Mouse (Mus musculus): ENCODE results near the gene Klf7. TPM values are rescaled to one million over a fixed set of nuclear protein-coding genes. Genes with fewer than 3 reads are reported as not detected.

Gene Klf7
- polyA plus RNA-seq, 1 experiment: 18.3 TPM

DNA sequence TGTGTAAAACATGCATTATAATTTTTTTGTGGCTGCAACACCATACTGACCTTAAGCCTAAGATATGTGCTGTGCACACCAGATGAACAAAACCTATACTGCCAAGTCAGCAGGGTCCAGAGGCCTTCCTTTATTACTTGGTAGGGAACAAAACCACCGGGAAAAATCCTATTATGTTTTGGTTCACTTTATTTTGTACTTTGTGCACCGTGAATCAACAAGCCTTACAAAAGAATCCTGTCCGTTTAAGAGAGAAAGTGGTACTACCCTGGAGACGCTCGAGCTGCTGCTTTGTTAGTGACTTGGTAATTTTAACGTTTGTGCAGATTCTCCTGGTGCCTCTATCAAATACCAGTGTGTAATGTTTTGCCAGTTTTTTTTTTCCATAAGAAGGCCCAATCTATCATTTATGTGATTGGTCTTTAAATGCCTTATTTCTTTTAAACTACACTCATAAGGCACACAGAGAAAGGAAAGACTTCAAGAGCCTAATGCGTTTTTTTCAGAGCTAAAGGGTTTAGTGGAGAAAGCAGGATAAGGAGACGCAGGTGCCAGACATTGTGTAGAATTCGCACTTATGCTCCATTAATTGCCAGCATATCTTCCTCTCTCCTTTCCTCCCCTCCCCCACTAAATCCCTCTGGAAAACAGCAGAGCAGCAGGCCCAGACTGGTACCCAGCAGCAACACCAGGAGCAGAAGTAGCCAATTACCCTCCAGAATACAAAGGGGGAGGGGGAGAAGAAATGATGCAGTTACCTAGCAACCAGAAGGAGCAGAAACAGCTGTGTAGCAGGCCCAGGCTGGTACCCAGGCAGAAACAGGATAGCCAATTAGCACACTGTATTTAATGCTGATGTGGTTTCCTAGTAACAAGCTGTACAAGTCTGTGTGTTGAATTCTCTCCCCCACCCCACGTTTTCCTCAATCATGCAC is 55.5 kb downstream of the Klf7 start:
- no peak overlapping the region for H3K27ac ChIP-seq (ENCODE audit: control insufficient read depth, insufficient read depth, low read depth, low read length, poor library complexity)
- WGBS: 79% methylated on average over 10 of the region's 10 CpGs
- no peak overlapping the region for H3K4me3 ChIP-seq (replicated peaks; ENCODE audit: control insufficient read depth, low read depth, low read length)
- no peak for TF ChIP-seq CTCF (IDR thresholded peaks at IDR 0.05; ENCODE audit: control insufficient read depth, insufficient read depth, low read length)
- no peak for TF ChIP-seq POLR2A (IDR thresholded peaks at IDR 0.05; ENCODE audit: borderline replicate concordance, control insufficient read depth, low read depth, low read length)
- H3K4me1 ChIP-seq (ENCODE audit: control insufficient read depth, insufficient read depth, low read length): no peaks in the 10 kb centered on the region; the same call in 1 of the 2 replicates

DNA sequence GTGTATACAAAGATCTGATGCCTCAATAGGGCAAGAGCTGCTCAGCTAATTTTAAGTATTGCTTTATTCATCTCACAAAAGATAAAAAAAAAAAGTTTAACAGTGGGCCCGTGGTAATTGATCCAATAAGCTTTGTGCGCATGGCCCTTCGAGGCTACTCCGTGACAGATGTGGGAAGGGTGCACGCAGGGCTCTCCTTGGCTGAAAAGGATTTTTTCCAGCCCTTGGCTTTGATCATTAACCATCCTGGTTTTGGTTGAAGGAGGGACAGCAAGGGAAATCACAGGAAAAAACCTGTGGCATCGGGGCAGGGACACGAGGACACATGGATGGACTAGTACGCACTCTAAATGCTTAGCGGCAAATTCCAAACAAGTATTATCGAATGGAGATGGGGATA is 60.6 kb downstream of the Klf7 start:
- Histone ChIP-seq H3K27ac (ENCODE audit: control insufficient read depth, insufficient read depth, low read depth, low read length, poor library complexity) (no peak overlapping the region), H3K4me1 (ENCODE audit: control insufficient read depth, insufficient read depth, low read length) (no peaks in the 10 kb centered on the region), H3K4me3 (replicated peaks; ENCODE audit: control insufficient read depth, low read depth, low read length) (no peak overlapping the region)
- TF ChIP-seq POLR2A (IDR thresholded peaks at IDR 0.05; ENCODE audit: borderline replicate concordance, control insufficient read depth, low read depth, low read length): no peak
- no peak for TF ChIP-seq CTCF (IDR thresholded peaks at IDR 0.05; ENCODE audit: control insufficient read depth, insufficient read depth, low read length)
- 92% methylated on average over 10 of the region's 10 CpGs for WGBS

DNA sequence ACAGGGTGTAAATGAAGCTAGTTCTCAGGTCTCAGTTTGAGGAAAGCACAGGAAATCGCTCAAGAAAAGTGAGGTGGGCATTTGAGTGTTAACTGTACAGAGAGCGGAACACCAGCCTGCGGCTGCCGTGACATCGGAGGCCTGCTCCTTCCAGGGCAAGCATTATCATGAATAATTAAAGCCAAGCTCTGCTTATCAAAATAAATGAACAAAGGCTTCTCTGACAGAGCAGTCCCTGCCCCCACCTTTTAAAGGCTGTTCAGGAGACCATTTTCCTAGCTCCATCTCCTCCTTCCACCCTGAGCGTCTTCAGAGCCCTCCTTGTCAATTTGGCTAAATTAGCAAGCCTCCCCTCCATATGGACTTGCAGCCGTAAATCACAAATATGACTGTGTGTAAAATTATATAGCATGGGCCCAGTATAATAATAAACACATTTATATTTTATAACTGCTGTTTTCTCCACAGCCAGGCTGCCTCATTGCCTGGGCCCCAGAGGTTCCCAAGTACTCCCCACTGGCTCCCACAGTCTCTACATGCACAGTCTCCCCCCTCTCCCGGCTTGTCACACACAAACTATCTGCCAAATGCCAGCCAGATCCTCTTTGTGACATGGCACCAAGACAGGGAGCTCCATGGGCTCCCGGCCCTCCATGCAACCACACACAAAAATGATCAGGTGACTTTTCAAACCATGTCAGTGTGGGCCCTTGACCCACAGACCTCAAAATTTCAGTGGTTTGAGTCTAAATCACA is 61.2 kb downstream of the Klf7 start:
- 75% methylated on average over 9 of the region's 9 CpGs for WGBS
- Histone ChIP-seq H3K4me3 (replicated peaks; ENCODE audit: control insufficient read depth, low read depth, low read length) (no peak overlapping the region), H3K4me1 (ENCODE audit: control insufficient read depth, insufficient read depth, low read length) (no peaks in the 10 kb centered on the region; the same call in 1 of the 2 replicates), H3K27ac (ENCODE audit: control insufficient read depth, insufficient read depth, low read depth, low read length, poor library complexity) (no peak overlapping the region)
- TF ChIP-seq POLR2A (IDR thresholded peaks at IDR 0.05; ENCODE audit: borderline replicate concordance, control insufficient read depth, low read depth, low read length): no peak
- TF ChIP-seq CTCF (IDR thresholded peaks at IDR 0.05; ENCODE audit: control insufficient read depth, insufficient read depth, low read length): no peak

DNA sequence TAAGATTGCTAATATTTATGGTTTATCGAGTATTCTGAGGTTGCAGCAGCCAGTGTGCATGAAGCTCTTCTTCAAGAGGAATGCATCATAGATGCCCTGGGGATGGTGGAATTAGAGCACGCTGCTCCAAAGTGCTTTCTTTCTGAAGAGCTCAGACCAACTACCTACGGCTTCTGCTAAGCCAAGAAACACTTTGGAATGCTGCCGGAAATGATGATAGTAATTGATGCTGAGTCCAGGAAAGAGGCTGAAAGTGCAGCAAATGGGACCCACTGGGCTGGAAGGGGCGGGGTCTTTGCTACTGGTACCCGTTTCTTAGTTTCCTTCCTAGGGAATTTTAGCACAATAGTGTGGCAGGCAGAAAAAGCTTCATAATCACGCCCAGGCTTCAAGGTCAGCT is 62.0 kb downstream of the Klf7 start:
- Histone ChIP-seq H3K4me3 (replicated peaks; ENCODE audit: control insufficient read depth, low read depth, low read length) (no peak overlapping the region), H3K27ac (ENCODE audit: control insufficient read depth, insufficient read depth, low read depth, low read length, poor library complexity) (no peak overlapping the region), H3K4me1 (ENCODE audit: control insufficient read depth, insufficient read depth, low read length) (no peaks in the 10 kb centered on the region; the same call in none of the 2 replicates)
- no peak for TF ChIP-seq CTCF (IDR thresholded peaks at IDR 0.05; ENCODE audit: control insufficient read depth, insufficient read depth, low read length)
- no peak for TF ChIP-seq POLR2A (IDR thresholded peaks at IDR 0.05; ENCODE audit: borderline replicate concordance, control insufficient read depth, low read depth, low read length)
- 88% methylated on average over 7 of the region's 7 CpGs for WGBS

DNA sequence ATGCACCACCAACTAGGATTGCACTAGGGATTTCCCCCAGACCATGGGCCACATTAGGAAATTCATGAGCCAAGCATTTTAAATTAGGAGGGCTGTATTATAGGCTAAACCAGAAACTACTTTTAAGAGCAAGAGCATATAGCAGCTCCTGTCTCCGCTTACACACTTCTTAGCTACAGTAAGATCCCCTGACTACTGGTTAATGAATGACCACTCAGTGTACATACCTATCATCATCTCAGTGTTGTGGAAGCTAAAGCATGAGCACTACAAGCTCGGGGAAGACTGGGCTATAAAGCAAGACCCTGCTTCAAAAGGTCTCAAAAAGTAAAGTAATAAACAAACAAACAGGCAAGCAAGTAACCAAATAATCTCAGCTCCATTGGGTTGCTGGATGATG is 65.5 kb downstream of the Klf7 start:
- 83% methylated on average over 2 of the region's 2 CpGs for WGBS
- Histone ChIP-seq H3K27ac (ENCODE audit: control insufficient read depth, insufficient read depth, low read depth, low read length, poor library complexity) (no peak overlapping the region), H3K4me1 (ENCODE audit: control insufficient read depth, insufficient read depth, low read length) (peaks cover under 1% of the 10 kb centered on the region), H3K4me3 (replicated peaks; ENCODE audit: control insufficient read depth, low read depth, low read length) (no peak overlapping the region)
- TF ChIP-seq POLR2A (IDR thresholded peaks at IDR 0.05; ENCODE audit: borderline replicate concordance, control insufficient read depth, low read depth, low read length): no peak
- TF ChIP-seq CTCF (IDR thresholded peaks at IDR 0.05; ENCODE audit: control insufficient read depth, insufficient read depth, low read length): no peak

DNA sequence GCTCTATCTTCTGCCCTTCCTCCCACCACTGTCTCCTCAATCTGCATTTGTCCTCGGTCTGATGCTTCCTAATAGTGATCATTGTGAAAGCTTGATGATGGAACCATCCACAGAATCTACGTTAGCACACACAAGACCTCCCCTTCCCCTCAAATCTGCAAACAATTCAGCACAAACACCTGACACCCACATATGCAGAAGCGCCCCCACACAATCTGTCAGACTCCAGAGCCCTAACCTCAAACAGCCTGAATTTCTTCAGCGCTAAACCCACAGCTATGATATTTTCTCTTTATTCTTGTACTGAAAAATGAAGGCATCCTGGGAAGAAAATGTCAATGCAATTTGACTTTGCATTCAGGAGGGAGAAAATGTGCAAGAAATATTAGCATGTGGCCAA is 66.1 kb downstream of the Klf7 start:
- no peak for TF ChIP-seq POLR2A (IDR thresholded peaks at IDR 0.05; ENCODE audit: borderline replicate concordance, control insufficient read depth, low read depth, low read length)
- no peak for TF ChIP-seq CTCF (IDR thresholded peaks at IDR 0.05; ENCODE audit: control insufficient read depth, insufficient read depth, low read length)
- no peak overlapping the region for H3K27ac ChIP-seq (ENCODE audit: control insufficient read depth, insufficient read depth, low read depth, low read length, poor library complexity)
- no peak overlapping the region for H3K4me3 ChIP-seq (replicated peaks; ENCODE audit: control insufficient read depth, low read depth, low read length)
- H3K4me1 ChIP-seq (ENCODE audit: control insufficient read depth, insufficient read depth, low read length): peaks cover 1% of the 10 kb centered on the region
- 71% methylated on average over 4 of the region's 4 CpGs for WGBS

DNA sequence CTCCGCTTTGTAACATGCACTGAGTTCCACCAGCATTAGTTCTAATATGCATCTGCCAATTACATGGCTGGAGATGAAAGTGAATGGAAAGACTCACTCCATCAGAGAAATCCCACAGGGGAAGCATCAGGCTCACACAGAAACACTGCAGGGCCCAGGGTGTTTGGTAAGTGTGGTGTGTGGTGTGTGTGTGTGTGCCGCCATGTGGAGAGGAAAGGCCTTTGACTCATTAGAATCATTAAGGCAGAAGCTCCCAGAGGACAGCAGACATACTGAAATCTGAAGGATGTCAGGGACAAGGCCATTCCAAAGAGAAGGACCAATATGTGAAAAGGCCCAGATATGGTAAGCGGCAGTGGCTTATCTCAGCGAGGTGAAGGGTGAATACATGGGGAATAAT is 66.9 kb downstream of the Klf7 start:
- H3K4me3 ChIP-seq (replicated peaks; ENCODE audit: control insufficient read depth, low read depth, low read length): no peak overlapping the region
- TF ChIP-seq POLR2A (IDR thresholded peaks at IDR 0.05; ENCODE audit: borderline replicate concordance, control insufficient read depth, low read depth, low read length): no peak
- TF ChIP-seq CTCF (IDR thresholded peaks at IDR 0.05; ENCODE audit: control insufficient read depth, insufficient read depth, low read length): no peak
- 87% methylated on average over 4 of the region's 4 CpGs for WGBS

DNA sequence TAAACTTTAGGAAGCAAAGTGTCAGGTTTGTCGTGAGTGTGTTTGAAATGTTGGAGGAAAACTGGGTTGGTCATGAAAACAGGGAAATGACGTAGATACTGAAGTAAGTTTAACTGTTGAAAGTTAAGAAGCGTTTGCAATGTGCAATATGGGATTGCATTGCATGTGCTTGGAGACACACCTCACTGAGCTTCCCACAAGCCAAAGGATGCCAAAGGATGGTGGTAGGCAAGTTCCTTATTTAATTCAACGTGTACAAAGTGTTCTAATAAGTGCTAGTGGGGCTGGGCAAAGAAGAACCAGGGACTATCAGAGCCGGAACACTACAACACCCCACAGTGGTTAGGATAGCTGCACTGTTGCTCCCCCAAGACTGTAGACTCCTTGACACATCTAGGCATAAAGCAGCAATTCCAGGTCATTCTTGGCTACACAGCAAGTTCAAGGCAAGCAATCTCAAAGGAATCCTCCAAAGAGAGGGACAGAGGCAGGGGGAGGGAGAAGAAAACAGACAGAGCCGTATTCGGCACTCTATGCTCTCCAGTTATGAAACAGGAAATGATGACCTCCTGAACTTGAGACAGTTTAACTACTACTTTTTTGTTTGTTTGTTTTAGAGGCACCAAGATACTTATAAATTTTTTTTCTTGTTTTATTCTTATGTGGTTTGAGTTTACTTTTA is 69.9 kb downstream of the Klf7 start:
- Histone ChIP-seq H3K4me3 (replicated peaks; ENCODE audit: control insufficient read depth, low read depth, low read length) (peak overlapping the region; percentile 18), H3K27ac (ENCODE audit: control insufficient read depth, insufficient read depth, low read depth, low read length, poor library complexity) (peak overlapping the region; percentile 84), H3K4me1 (ENCODE audit: control insufficient read depth, insufficient read depth, low read length) (peaks cover 1% of the 10 kb centered on the region)
- 10% methylated on average over 7 of the region's 7 CpGs for WGBS
- no peak for TF ChIP-seq POLR2A (IDR thresholded peaks at IDR 0.05; ENCODE audit: borderline replicate concordance, control insufficient read depth, low read depth, low read length)
- no peak for TF ChIP-seq CTCF (IDR thresholded peaks at IDR 0.05; ENCODE audit: control insufficient read depth, insufficient read depth, low read length)

More for the DNA sequence above, 66.9 kb downstream of the Klf7 start:
- Histone ChIP-seq H3K27ac (ENCODE audit: control insufficient read depth, insufficient read depth, low read depth, low read length, poor library complexity) (no peak overlapping the region), H3K4me1 (ENCODE audit: control insufficient read depth, insufficient read depth, low read length) (peaks cover 1% of the 10 kb centered on the region)

All from bone marrow, adult 2 months (tissue).